Mouse (Mus musculus) myocyte (in vitro differentiated cells): ENCODE measurements at regions not wholly inside any gene's neighbourhood (a gene's known extent, or its start where the extent isn't known, plus 50 kb on each side); places are given as distances from the start of the nearest gene placed in this dataset.

ENCODE experiments used
- H3K27me3 ChIP-seq: one replicate; pipeline ENCODE4 v1.6.1; 2011; ENCODE audit not compliant: control insufficient read depth, insufficient read depth, insufficient read length
- H3K36me3 ChIP-seq: one replicate; pipeline ENCODE4 v1.6.1; 2011; ENCODE audit not compliant: control insufficient read depth, insufficient read depth
- H3K4me2 ChIP-seq: one replicate; pipeline ENCODE4 v1.6.1; 2011; ENCODE audit warnings: low read depth, control low read depth
- H3K4me3 ChIP-seq: one replicate; pipeline ENCODE4 v1.5.1; 2011; ENCODE audit warnings: mild to moderate bottlenecking, control low read depth, moderate library complexity
- H3K79me2 ChIP-seq: one replicate; pipeline ENCODE4 v1.6.1; 2011; ENCODE audit not compliant: control insufficient read depth, insufficient read depth
- H3ac ChIP-seq: one replicate; pipeline ENCODE4 v1.6.1; 2011; ENCODE audit not compliant: control insufficient read depth, insufficient read length
- CEBPB ChIP-seq: IDR thresholded peaks from 2 replicates; pipeline ENCODE4 v1.6.1; 2011; ENCODE audit warnings: mild to moderate bottlenecking, moderate library complexity; ENCODE audit not compliant: poor library complexity, insufficient read depth, severe bottlenecking
- E2F4 ChIP-seq: IDR thresholded peaks from one replicate; pipeline ENCODE4 v1.6.1; 2011; ENCODE audit warnings: mild to moderate bottlenecking, control low read depth, moderate library complexity; ENCODE audit not compliant: insufficient read depth
- MAX ChIP-seq: IDR thresholded peaks from one replicate; pipeline ENCODE4 v1.6.1; 2011; ENCODE audit warnings: low read depth, mild to moderate bottlenecking, control low read depth
- MYOD1 ChIP-seq, 3 experiments: IDR thresholded peaks; one replicate each; pipeline ENCODE4 v1.6.1; 2011; ENCODE audit warnings: control low read depth in 2 of 3, low read depth in 2 of 3, mild to moderate bottlenecking in 2 of 3, moderate library complexity in 1 of 3; ENCODE audit not compliant: insufficient read length in 2 of 3, control insufficient read depth in 1 of 3
- MYOG ChIP-seq, 3 experiments: IDR thresholded peaks; one replicate each; pipeline ENCODE4 v1.6.1; 2011; ENCODE audit warnings: control low read depth in 2 of 3, low read depth in 2 of 3, mild to moderate bottlenecking in 2 of 3; ENCODE audit not compliant: insufficient read length in 2 of 3, control insufficient read depth in 1 of 3, insufficient read depth in 1 of 3
- POLR2A ChIP-seq: IDR thresholded peaks from one replicate; pipeline ENCODE4 v1.6.1; 2011; ENCODE audit warnings: low read depth, mild to moderate bottlenecking, control low read depth, moderate library complexity; ENCODE audit not compliant: insufficient read length
- POLR2AphosphoS2 ChIP-seq: IDR thresholded peaks from one replicate; pipeline ENCODE4 v1.6.1; 2011; ENCODE audit warnings: low read depth, control low read depth; ENCODE audit not compliant: insufficient read length
- REST ChIP-seq: IDR thresholded peaks from one replicate; pipeline ENCODE4 v1.6.1; 2011; ENCODE audit warnings: mild to moderate bottlenecking, control low read depth, moderate library complexity; ENCODE audit not compliant: insufficient read depth, insufficient read length
- SRF ChIP-seq: IDR thresholded peaks from one replicate; pipeline ENCODE4 v1.6.1; 2011; ENCODE audit warnings: low read depth; ENCODE audit not compliant: control insufficient read depth, insufficient read length
- TCF12 ChIP-seq: IDR thresholded peaks from one replicate; pipeline ENCODE4 v1.6.1; 2011; ENCODE audit warnings: mild to moderate bottlenecking, control low read depth; ENCODE audit not compliant: poor library complexity, insufficient read depth, severe bottlenecking
- TCF3 ChIP-seq: IDR thresholded peaks from one replicate; pipeline ENCODE4 v1.6.1; 2011; ENCODE audit warnings: low read depth, control low read depth; ENCODE audit not compliant: insufficient read length
- USF1 ChIP-seq: IDR thresholded peaks from one replicate; pipeline ENCODE4 v1.6.1; 2011; ENCODE audit warnings: low read depth, mild to moderate bottlenecking, control low read depth, moderate library complexity

DNA sequence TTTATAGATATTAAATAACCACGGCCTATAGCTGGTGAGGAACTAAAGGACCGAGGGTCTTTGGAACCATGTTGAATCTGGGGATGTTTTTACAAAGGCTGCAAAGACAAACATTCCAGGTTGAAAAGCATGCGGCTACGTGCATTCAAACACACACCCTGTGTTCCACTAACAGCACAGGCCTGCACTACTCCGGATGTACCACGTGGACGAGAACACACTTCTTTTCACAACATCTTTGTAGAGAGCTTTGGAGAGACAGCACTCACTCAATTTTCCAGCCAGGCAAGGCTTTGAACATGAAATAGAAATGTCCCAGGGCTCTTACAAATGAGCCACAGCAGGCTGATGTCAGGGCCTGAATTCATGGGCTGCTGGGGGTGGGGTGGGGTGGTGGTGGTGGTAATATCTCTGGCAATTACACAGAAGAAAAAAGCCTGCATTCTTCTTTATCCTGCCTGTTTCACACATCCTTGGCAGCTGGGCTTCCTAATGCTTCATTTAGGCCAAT, 129.3 kb downstream of the Slc38a6 start:
- Histone ChIP-seq H3ac (no peak overlapping the region), H3K36me3 (no peaks in the 10 kb centered on the region), H3K79me2 (no peaks in the 10 kb centered on the region), H3K4me3 (no peak overlapping the region), H3K4me2 (peak overlapping the region; percentile 51), H3K27me3 (no peaks in the 10 kb centered on the region)
- TF ChIP-seq POLR2A, result no peak

DNA sequence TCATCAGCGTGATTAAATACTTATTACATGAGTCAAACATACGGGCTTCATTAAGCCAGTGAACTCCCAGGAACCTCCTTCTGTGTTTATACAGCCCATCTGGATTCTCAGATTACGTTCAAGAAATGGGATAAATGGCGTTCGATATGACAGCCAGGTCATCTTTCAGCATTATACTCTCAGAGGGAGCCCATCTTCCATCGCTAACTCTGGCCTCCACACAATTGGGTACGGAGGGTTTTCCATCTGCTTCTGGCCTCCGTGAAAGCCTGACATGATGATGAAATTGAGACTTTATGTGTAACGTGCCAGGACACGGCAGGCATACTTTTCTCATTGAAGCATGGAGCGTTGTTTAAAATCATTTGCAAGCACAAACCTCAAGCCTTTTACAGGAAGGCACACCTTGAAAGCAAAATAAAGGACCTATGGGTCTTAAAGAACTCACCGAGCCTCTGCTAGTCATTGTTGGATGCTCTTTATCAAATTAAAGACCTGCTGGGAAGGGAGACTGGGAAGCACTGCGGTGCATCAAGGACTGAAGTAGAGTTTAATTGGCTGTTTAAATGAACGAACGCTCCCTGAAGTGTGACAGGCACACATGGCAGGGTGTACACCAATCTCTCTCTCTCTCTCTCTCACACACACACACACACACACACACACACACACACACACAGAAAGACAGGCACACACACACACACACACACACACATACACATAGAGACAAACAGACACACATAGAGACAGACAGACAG, 127.0 kb downstream of the Slc38a6 start:
- H3K4me2 ChIP-seq, result no peak overlapping the region
- TF ChIP-seq CEBPB (no peak), USF1 (no peak), REST (no peak), MYOD1 (IDR thresholded peaks at IDR 0.05; ENCODE audit: control insufficient read depth in 1 of 3, insufficient read length in 2 of 3, low read depth in 2 of 3) (no peak), MYOG (IDR thresholded peaks at IDR 0.05; ENCODE audit: control insufficient read depth in 1 of 3, insufficient read depth in 1 of 3, insufficient read length in 2 of 3, low read depth in 2 of 3) (no peak), TCF3 (no peak), E2F4 (no peak), SRF (no peak), POLR2A (no peak), POLR2AphosphoS2 (no peak), MAX (no peak), TCF12 (no peak)
- H3K27me3 ChIP-seq, result no peaks in the 10 kb centered on the region
- no peaks in the 10 kb centered on the region for H3K36me3 ChIP-seq
- H3K79me2 ChIP-seq, result no peaks in the 10 kb centered on the region
- no peak overlapping the region for H3K4me3 ChIP-seq
- no peak overlapping the region for H3ac ChIP-seq

DNA sequence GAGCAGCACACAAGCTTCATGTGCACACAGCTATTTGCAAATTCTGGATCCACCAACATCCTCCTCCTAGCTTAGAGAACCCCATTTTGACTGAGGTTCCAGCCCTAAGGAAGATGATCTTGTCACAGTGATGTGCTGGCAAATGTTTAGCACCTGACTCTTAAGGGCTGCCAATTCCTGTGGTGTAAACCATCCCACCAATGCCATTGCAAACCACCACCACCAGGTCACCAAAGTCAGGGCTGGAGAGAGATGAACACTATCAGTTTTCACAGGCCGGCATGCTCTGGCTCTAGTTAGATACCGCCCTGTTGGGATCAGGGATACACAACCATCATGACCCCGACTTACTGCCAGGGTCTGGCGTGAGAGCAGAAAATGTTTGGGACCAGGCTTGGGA, 125.9 kb downstream of the Slc38a6 start:
- Histone ChIP-seq H3K36me3 (no peaks in the 10 kb centered on the region), H3K4me3 (no peak overlapping the region), H3K27me3 (no peaks in the 10 kb centered on the region), H3ac (no peak overlapping the region), H3K79me2 (no peaks in the 10 kb centered on the region), H3K4me2 (no peak overlapping the region)
- TF ChIP-seq MYOG (IDR thresholded peaks at IDR 0.05; ENCODE audit: control insufficient read depth in 1 of 3, insufficient read depth in 1 of 3, insufficient read length in 2 of 3, low read depth in 2 of 3) (peak in 1 of 3 experiments; percentile 27), MYOD1 (IDR thresholded peaks at IDR 0.05; ENCODE audit: control insufficient read depth in 1 of 3, insufficient read length in 2 of 3, low read depth in 2 of 3) (peak in 1 of 3 experiments; percentile 49), REST (no peak)

DNA sequence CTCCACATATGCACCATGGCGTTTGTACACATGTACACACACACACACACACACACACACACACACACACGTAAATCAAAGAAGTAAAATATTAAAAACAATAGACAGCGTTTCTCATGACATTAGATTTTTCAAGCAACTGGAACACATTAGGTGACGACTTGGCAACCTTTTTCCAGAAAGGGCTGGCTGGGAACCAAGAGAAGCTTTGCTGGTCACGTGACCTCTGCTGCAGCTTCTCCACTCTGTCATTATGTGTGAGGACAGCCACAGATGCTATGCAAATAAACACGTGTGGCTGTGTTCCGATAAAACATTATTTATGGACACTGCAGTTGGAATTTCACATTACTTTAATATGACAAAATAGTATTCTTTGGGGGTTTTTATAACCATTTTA, 124.3 kb downstream of the Slc38a6 start:
- Histone ChIP-seq H3K4me3 (no peak overlapping the region), H3K27me3 (no peaks in the 10 kb centered on the region), H3K36me3 (no peaks in the 10 kb centered on the region), H3K79me2 (no peaks in the 10 kb centered on the region), H3K4me2 (no peak overlapping the region), H3ac (no peak overlapping the region)
- TF ChIP-seq SRF (no peak), TCF12 (no peak), POLR2AphosphoS2 (no peak), TCF3 (no peak), POLR2A (no peak), USF1 (peak; percentile 90), REST (no peak), MYOD1 (IDR thresholded peaks at IDR 0.05; ENCODE audit: control insufficient read depth in 1 of 3, insufficient read length in 2 of 3, low read depth in 2 of 3) (peak in 2 of 3 experiments; percentile 28 to 50), CEBPB (no peak), E2F4 (no peak)

DNA sequence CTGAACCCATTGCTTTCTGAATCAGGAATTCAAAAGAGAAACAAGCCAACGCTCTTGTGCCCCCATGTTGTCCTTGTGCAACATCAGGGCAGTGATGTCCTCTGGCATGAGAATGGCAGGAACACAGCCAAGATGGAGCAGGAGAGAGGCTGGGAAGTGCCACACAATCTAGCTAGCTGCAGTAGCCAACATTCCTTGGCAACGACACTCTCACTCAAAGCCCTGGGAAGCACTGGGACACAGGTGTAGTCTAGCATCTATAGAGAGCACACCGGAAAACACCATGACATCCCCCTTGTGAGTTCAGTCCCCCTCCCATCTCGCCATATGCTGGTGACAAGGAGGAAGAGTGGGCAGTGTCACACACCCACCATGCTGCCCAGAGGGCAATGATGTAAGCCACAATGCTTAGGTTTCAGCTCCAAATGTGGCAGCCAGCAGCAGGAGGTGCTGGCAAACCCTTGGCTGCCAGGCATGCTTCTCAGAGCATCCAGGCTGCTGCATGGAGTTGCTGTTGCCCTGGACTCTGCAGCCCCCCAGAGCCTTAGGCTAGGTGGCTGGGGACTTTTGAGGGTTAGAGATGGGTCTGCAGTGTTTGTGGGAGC, 123.0 kb downstream of the Slc38a6 start:
- TF ChIP-seq MYOD1 (IDR thresholded peaks at IDR 0.05; ENCODE audit: control insufficient read depth in 1 of 3, insufficient read length in 2 of 3, low read depth in 2 of 3) (no peak), POLR2AphosphoS2 (no peak), TCF3 (no peak), MYOG (IDR thresholded peaks at IDR 0.05; ENCODE audit: control insufficient read depth in 1 of 3, insufficient read depth in 1 of 3, insufficient read length in 2 of 3, low read depth in 2 of 3) (no peak), E2F4 (no peak), CEBPB (no peak), POLR2A (no peak), REST (no peak), SRF (no peak), MAX (no peak), TCF12 (no peak), USF1 (no peak)
- H3K36me3 ChIP-seq, result no peaks in the 10 kb centered on the region
- H3K27me3 ChIP-seq, result no peaks in the 10 kb centered on the region
- H3ac ChIP-seq, result no peak overlapping the region
- H3K79me2 ChIP-seq, result no peaks in the 10 kb centered on the region
- H3K4me2 ChIP-seq, result no peak overlapping the region
- H3K4me3 ChIP-seq, result no peak overlapping the region
